Mouse (Mus musculus): Measurements from ENCODE around the gene Enox1. TPM values are rescaled to one million over a fixed set of nuclear protein-coding genes. Genes with fewer than 3 reads are reported as not detected.

Gene Enox1
- polyA plus RNA-seq, 2 experiments = 13.5 to 15.6 TPM

DNA sequence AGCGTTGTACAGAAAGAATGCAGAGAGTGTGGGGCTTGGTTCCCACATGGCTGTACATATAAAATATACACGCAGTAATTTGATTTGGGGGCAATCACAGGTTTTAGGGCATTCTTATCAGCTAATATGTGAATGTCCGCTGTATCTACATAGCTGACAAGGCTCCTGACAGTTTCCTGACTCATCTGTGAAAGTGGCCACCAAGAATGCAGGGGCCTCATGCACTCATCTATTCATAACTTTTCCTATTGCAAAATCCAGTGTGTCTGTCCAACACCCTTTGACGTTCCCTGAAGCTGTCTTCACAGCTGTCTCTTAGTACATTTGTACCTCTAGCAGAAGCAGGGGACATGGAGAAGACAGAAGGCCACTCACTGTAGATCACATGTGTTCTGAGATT lies 11.5 kb upstream of the Enox1 start:
- Histone ChIP-seq H3K9ac (ENCODE audit: low read depth, low read length, severe bottlenecking) (no peak overlapping the region), H3K36me3 (ENCODE audit: control insufficient read depth, insufficient read depth, low read length) (no peaks in the 10 kb centered on the region), H3K9me3 (ENCODE audit: control insufficient read depth, low read length) (no peaks in the 10 kb centered on the region), H3K27ac (replicated peaks; ENCODE audit: low read depth, low read length) (no peak overlapping the region), H3K4me1 (ENCODE audit: control insufficient read depth, insufficient read depth, low read length) (no peaks in the 10 kb centered on the region), H3K4me2 (replicated peaks; ENCODE audit: low read depth, low read length, severe bottlenecking) (no peak overlapping the region), H3K4me3 (replicated peaks; ENCODE audit: low read length) (no peak overlapping the region), H3K27me3 (ENCODE audit: control insufficient read depth, insufficient read depth, low read length) (no peaks in the 10 kb centered on the region)
- no peak for TF ChIP-seq POLR2A (IDR thresholded peaks at IDR 0.05; ENCODE audit: borderline replicate concordance, extremely low read depth, insufficient read depth, insufficient read length)
- DNase-seq (ENCODE audit: low spot score) (no peak), ATAC-seq (ENCODE audit: low FRiP score, low read depth) (no peak)
- WGBS = 86% methylated on average over 4 of the region's 4 CpGs

DNA sequence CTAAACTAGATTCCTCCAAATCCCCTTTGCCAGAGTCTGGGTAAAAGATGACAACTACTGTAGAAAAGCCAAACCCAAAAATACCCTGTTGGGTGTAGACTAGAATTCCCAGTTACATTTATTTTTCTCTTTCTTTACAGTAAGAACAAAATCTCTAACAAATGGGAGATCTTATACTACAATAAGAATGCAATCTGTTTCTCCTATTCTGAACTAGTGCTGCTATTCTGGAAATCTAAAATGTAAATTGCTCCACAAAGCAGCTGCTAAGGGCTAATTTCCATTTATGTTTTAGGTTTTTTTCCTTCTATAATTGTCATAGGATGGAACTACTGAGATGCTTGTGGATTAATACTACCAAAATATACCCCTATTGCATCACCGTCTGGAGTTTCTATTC lies 8.9 kb upstream of the Enox1 start:
- TF ChIP-seq POLR2A (IDR thresholded peaks at IDR 0.05; ENCODE audit: borderline replicate concordance, extremely low read depth, insufficient read depth, insufficient read length) = no peak
- H3K9ac ChIP-seq (ENCODE audit: low read depth, low read length, severe bottlenecking) = no peak overlapping the region
- H3K36me3 ChIP-seq (ENCODE audit: control insufficient read depth, insufficient read depth, low read length) = no peaks in the 10 kb centered on the region
- H3K27ac ChIP-seq (replicated peaks; ENCODE audit: low read depth, low read length) = no peak overlapping the region
- 95% methylated on average over 1 of the region's 1 CpGs for WGBS
- no peaks in the 10 kb centered on the region for H3K9me3 ChIP-seq (ENCODE audit: control insufficient read depth, low read length)
- H3K4me3 ChIP-seq (replicated peaks; ENCODE audit: low read length) = no peak overlapping the region
- no peaks in the 10 kb centered on the region for H3K4me1 ChIP-seq (ENCODE audit: control insufficient read depth, insufficient read depth, low read length)
- no peak for ATAC-seq (ENCODE audit: low FRiP score, low read depth)
- DNase-seq (ENCODE audit: low spot score) = no peak
- no peak overlapping the region for H3K4me2 ChIP-seq (replicated peaks; ENCODE audit: low read depth, low read length, severe bottlenecking)
- no peaks in the 10 kb centered on the region for H3K27me3 ChIP-seq (ENCODE audit: control insufficient read depth, insufficient read depth, low read length)

DNA sequence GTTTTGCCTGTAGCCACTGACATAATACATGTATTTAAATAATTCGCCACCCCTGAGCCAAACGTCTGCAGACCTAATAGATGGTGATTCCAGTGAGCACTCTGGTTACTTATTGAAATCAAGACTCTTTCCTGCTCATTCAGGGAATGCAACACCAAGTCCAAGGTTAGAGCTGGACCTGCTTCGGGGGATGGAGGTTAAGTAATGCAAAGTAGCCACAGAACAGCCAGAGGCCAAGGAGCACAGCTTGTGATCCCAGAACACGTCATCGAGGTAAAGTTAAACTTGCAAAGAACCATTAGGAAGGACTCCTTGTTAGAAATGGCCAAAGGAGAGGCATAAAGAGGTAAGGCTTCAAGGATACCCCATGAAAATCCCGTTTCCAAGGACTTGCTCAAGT lies 6.0 kb upstream of the Enox1 start:
- no peak for TF ChIP-seq POLR2A (IDR thresholded peaks at IDR 0.05; ENCODE audit: borderline replicate concordance, extremely low read depth, insufficient read depth, insufficient read length)
- H3K36me3 ChIP-seq (ENCODE audit: control insufficient read depth, insufficient read depth, low read length) = no peaks in the 10 kb centered on the region
- DNase-seq (ENCODE audit: low spot score) (no peak), ATAC-seq (ENCODE audit: low FRiP score, low read depth) (no peak)
- WGBS = 69% methylated on average over 6 of the region's 6 CpGs
- H3K9ac ChIP-seq (ENCODE audit: low read depth, low read length, severe bottlenecking) = no peak overlapping the region
- H3K9me3 ChIP-seq (ENCODE audit: control insufficient read depth, low read length) = no peaks in the 10 kb centered on the region
- no peaks in the 10 kb centered on the region for H3K4me1 ChIP-seq (ENCODE audit: control insufficient read depth, insufficient read depth, low read length)
- H3K4me3 ChIP-seq (replicated peaks; ENCODE audit: low read length) = no peak overlapping the region
- no peaks in the 10 kb centered on the region for H3K27me3 ChIP-seq (ENCODE audit: control insufficient read depth, insufficient read depth, low read length)
- H3K27ac ChIP-seq (replicated peaks; ENCODE audit: low read depth, low read length) = no peak overlapping the region
- no peak overlapping the region for H3K4me2 ChIP-seq (replicated peaks; ENCODE audit: low read depth, low read length, severe bottlenecking)

DNA sequence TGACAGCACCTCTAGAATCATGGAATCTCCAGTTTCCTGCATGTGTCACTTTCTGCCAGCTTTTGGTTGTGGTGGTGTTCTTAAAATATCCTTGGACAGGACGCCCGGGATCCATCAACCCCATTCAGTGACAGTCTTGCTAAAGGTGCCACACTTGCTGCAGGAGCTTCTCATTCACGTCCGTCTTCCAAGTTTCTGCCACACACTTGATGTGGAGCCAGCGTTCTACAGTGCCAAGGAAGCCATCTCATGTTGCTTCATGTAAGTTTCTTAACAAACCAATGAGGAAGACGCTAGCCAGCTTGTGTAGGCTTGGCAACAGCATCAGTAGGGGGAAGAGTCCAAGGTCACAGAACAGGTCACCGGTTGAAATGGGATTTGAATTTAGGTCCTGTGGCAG lies 5.1 kb upstream of the Enox1 start:
- no peak overlapping the region for H3K27ac ChIP-seq (replicated peaks; ENCODE audit: low read depth, low read length)
- ATAC-seq (ENCODE audit: low FRiP score, low read depth) (no peak), DNase-seq (ENCODE audit: low spot score) (no peak)
- no peaks in the 10 kb centered on the region for H3K36me3 ChIP-seq (ENCODE audit: control insufficient read depth, insufficient read depth, low read length)
- no peak for TF ChIP-seq POLR2A (IDR thresholded peaks at IDR 0.05; ENCODE audit: borderline replicate concordance, extremely low read depth, insufficient read depth, insufficient read length)
- H3K27me3 ChIP-seq (ENCODE audit: control insufficient read depth, insufficient read depth, low read length) = no peaks in the 10 kb centered on the region
- 91% methylated on average over 7 of the region's 7 CpGs for WGBS
- peaks cover 3% of the 10 kb centered on the region; the same call in 1 of the 2 replicates for H3K4me1 ChIP-seq (ENCODE audit: control insufficient read depth, insufficient read depth, low read length)
- H3K4me3 ChIP-seq (replicated peaks; ENCODE audit: low read length) = no peak overlapping the region
- H3K9ac ChIP-seq (ENCODE audit: low read depth, low read length, severe bottlenecking) = no peak overlapping the region
- no peaks in the 10 kb centered on the region for H3K9me3 ChIP-seq (ENCODE audit: control insufficient read depth, low read length)
- H3K4me2 ChIP-seq (replicated peaks; ENCODE audit: low read depth, low read length, severe bottlenecking) = no peak overlapping the region

DNA sequence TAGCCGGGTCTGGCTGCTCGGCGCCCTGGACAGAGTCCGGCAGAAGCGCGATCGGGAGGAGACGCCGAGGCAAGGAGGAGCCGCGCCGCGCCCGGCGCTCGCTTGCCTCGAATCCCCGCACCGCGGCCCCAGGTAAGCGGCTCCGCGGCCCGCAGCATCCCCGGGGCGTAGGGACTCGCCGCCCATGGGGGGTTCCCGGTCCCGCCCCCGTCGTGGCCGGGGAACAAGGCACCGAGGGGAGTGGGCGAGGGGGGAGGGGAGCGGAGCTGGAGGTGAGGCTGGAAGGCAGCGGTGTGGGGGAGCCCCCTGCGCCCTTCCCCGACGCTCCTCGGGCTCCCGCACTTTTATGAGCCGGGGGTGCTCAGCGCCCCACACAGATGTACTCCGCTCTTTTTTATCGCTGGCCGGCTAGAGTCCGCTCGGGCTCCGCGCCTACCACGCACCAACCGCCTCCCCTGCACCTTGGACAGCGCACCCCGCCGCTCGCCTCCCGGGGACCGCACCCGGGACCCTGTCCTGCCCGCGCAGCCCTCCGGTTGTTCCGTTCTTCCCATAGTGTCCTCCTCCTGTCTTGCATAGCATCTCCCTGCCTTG lies 445 bp downstream of the Enox1 start:
- TF ChIP-seq POLR2A (IDR thresholded peaks at IDR 0.05; ENCODE audit: borderline replicate concordance, extremely low read depth, insufficient read depth, insufficient read length) = no peak

More for the DNA sequence above, 445 bp downstream of the Enox1 start:
- ATAC-seq (ENCODE audit: low FRiP score, low read depth) (peak; percentile 33), DNase-seq (ENCODE audit: low spot score) (no peak)
- H3K27me3 ChIP-seq (ENCODE audit: control insufficient read depth, insufficient read depth, low read length) = no peaks in the 10 kb centered on the region
- H3K9ac ChIP-seq (ENCODE audit: low read depth, low read length, severe bottlenecking) = peak overlapping the region; percentile 70
- peak overlapping the region; percentile 86 for H3K4me3 ChIP-seq (replicated peaks; ENCODE audit: low read length)
- no peaks in the 10 kb centered on the region for H3K36me3 ChIP-seq (ENCODE audit: control insufficient read depth, insufficient read depth, low read length)
- under 1% methylated on average over 35 of the region's 64 CpGs for WGBS
- H3K4me2 ChIP-seq (replicated peaks; ENCODE audit: low read depth, low read length, severe bottlenecking) = peak overlapping the region; percentile 98
- H3K9me3 ChIP-seq (ENCODE audit: control insufficient read depth, low read length) = no peaks in the 10 kb centered on the region
- H3K27ac ChIP-seq (replicated peaks; ENCODE audit: low read depth, low read length) = peak overlapping the region; percentile 59
- H3K4me1 ChIP-seq (ENCODE audit: control insufficient read depth, insufficient read depth, low read length) = peaks cover 3% of the 10 kb centered on the region; the same call in 1 of the 2 replicates
